Mouse (Mus musculus): Measurements from ENCODE around the gene C330007P06Rik. TPM values are rescaled to one million over a fixed set of nuclear protein-coding genes. Genes with fewer than 3 reads are reported as not detected.
A peak's percentile ranks its signal among the peaks of the same experiment; 100 is the strongest.
"Not testable (repeated sequence)": the region's sequence is repeated elsewhere in the genome, so short reads cannot be mapped to it uniquely, and the experiment has no call there.

C330007P06Rik gene
- total RNA-seq (2021) = 44.0 and 51.7 TPM in 2 replicates
- long read RNA-seq, transcript C330007P06Rik-202 (7 exons, 3,340 nt) = major isoform, 32 of 40 reads
- long read RNA-seq, partial matches to known transcripts = 2 of 40 reads
- long read RNA-seq, other reads (novel, unspliced or antisense) = 6 of 40 reads

DNA sequence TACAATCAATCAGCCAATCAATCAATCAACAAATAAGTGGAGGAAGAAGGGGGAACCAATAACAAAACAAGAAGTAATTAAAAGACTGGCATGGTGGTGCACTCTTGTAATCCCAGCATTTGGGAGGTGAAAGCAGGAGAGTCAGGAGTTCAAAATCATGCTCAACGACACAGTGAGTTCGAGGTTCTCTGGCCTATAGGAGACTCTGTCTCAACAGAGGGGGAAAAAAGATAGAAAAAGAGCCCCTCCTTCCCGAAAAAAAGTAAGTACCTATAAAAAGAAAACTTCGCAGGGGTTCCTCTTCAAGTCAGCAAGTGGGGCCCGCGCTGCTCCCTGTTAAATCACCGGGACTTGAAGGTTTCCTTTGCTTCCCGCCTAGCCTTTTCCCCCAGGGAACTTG is at the start of gene C330007P06Rik, which contains the start of gene Ube2a:
C330007P06Rik (minus strand) TSS at position 347 of the 400 bp plus-strand sequence.
Ube2a (plus strand) TSS at position 136 of the 400 bp plus-strand sequence.
- DNase-seq = no peak

DNA sequence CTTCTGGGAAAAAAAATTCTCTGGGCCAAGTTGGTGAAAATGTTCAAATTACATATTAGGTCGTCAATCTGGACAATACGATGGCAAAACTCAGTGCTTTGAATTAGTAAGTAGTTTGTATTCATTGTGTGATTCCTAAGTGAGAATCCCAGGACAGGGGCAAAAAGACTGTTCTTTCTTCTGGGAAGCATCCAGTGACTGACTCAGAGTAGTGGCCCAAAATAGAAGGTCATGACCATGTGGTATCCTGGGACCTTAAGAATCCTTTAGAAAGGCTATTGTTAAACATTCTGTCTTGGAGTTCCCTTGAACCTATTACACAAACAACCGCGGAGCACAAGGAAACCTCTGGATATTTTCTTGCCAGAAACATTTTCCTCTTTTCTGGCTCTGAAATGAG is 47.4 kb upstream of the C330007P06Rik start:
- no peak for DNase-seq

DNA sequence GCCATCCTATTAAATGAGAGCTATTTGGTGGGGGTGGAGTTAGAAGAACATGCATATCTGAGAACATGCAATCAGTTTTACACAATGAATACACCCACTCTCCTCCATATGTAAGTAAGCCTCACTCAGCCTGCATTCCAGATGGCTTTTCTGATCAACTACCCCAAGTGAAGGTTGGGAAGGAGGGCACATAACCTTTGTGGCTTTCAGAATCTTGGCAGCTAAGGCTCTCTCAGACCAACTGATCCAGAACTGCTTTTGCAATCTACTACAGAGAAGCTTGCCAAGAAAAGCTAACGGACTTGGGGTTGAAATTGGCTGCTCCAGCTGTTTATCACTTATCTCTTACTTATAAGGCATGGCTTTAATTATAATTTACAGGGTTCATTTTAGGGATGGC is 43.8 kb upstream of the C330007P06Rik start:
- no peak for DNase-seq

DNA sequence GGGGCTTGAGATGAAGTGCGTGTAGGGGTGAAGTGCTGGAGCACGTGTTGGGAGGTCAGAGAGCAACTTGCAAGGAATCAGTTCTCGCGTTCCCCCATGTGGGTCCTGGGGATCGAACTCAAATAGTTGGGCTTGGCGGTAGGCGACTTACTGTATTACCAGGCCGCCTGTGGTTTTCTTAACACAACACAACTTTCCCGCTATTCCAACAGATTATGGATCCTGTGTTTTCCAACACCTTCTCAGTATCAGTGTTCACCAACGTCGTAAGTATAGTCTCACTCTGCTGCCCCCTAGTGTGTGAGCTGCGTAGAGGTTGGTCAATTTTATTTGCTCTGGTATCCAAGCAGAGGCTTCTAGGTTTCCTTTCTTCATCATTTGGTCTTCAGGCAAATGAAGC is 37.4 kb upstream of the C330007P06Rik start:
- peak; percentile 40 for DNase-seq

DNA sequence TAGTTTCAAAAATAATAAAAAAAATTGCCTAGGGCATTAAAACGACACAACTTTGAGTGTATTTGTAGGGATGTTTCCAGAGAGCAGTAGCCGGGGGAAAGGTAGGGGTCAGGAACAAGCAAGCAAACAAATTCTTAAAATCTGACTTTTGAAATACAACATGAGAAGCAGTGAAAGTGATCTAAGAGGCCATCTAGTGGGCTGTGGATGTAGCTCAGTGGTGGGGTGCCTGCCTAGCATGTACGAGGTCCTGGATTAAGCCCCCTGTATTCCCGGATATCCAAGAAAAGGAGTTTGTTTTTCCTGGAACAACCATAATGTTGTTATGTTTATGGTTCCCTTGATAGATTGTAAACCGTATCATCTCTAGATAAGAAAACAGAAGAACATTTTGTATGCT is 32.6 kb upstream of the C330007P06Rik start:
- DNase-seq = no peak

DNA sequence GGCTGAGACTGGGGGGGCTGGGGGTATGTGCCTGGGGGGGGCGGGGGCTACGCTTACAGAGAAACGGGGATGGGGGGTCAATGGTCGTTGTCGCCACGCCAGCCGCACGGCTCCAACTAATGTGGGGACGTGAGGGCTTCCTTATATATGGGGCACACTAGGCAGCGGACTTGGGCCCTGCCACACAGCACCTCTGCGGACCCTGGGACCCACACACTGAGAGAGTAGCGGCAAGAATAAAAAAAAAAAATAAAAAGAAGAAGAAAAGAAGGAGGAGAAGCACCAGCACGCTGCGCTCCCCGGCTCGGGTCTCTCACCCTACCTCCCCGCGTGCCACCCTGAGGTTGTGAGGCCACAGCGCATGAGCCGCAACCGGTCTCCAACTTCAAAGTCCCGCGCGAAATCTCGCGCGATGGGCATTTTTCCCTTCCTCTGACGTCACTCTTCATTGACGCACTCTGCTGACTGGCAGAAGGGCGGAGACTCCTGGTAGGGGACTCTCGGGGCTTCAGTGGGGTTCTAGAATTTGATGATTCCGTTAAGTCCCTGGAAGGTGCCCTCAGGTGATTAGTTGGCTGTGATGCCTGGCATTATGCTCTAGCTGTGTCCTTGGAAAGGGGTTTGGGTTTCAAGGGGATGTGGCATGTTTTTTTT is 29.3 kb upstream of the C330007P06Rik start:
- peak; percentile 84 for DNase-seq

DNA sequence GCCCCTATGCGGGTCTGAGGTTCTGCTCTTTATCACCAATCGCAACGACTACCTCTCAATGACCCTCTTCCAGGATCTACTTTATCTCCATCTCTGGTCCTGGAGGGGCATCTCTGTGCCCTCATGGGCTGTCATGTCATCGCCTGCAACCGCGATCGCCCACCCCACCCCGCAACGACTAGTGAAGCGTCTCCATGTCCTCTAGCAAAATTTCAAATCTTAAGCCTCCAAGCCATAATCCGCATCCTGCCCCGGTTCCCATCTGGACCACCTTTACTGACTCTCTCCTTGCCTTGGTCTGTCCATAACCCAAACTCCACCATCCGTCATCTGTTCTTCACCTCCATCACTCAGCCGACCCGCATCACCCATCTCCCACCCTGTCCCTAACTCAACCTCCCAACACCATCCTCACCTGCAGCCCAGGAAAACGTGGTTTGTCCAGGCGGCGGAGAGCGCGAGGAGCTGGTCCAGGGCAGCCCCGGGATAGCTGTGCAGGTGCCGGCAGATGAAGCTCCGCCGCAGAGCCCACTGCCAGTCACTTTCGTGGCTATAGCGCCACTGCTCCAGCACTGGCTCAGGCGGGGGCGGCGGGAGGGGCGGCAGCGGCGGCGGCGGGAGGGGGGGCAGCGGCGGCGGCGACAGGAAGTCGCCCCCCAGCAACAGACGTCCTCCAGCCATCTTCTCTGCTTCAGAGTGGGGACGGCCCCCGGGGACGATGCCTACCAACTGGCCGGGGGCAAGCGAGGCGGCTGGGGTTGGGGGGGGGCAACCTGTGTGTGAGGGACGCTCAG is 28.6 kb upstream of the C330007P06Rik start, which contains the start of gene Nkrf:
Nkrf (minus strand) TSS at position 579 of the 794 bp plus-strand sequence.
- peak; percentile 36 for DNase-seq

DNA sequence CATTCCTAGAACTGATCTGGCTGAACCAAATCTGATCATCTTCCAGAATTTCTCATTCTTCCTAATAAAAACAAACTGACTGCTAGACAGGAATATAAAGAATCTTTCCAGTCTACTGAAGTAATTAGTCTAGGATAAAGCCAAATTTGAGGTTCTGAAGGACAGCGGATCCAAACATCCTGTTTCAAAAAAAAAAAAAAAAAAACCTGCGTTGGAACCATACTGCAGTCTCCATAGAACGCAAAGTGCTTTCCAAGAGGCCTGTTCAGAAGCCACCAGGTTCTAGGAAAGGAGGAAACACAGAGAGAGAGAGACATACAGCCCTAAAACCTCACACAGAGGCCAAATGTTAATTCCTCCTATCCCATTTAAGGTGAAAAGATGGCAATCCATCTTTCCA is 27.7 kb upstream of the C330007P06Rik start:
- DNase-seq = no peak

DNA sequence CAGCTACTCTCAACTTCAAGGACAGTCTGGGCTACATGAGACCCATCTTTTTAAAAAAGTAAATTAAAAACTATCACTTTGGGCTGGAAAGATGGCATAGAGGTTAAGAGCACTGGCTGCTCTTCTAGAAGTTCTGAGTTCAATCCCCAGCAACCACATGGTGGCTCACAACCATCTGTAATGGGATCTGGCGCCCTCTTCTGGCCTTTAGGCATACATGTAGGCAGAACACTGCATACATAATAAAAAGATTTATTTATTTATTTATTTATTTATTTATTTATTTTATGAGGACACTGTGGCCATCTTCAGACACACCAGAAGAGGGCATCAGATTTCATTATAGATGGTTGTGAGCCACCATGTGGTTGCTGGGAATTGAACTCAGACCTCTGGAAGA is 25.0 kb upstream of the C330007P06Rik start:
- DNase-seq = not testable (repeated sequence)

DNA sequence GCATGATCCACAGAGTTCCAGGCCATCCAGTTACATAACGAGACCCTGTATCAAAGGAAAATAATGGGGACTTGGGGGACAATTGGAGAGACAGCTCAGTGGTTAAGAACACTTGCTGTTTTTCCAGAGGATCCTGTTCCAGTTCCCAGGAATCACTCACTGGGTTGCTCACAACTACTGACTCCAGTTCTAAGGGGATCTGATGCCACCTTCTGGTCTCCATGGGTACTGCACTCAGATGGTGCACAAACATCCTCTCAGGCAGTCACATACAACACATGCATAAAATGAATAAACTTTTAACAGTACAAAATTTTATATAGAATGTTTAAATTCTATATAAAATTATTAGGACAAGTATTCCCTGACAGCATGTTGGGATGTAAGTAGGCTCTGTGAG is 10.8 kb upstream of the C330007P06Rik start:
- DNase-seq = no peak

DNA sequence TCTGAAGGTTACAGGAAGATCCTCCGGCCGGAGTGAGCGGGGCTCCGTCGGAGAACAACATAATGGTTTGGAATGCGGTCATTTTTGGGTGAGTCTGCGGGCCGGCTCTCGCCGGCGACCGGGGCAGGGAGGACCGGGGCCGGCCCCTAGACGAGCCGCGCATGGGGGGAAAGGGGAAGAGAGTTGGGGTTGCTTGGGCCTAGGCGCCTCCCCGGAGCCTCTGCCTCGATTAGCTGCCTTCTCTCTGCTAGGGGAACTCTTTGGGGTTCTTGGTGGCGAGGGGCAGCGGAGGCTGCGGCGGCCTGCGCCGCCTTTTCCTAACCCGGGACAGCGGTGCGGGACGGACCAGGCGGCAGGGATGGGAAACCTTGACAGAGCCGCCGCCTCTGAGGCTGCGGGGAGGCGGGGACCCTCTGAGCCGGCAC is 805 bp upstream of the C330007P06Rik start:
- DNase-seq = peak; percentile 16

DNA sequence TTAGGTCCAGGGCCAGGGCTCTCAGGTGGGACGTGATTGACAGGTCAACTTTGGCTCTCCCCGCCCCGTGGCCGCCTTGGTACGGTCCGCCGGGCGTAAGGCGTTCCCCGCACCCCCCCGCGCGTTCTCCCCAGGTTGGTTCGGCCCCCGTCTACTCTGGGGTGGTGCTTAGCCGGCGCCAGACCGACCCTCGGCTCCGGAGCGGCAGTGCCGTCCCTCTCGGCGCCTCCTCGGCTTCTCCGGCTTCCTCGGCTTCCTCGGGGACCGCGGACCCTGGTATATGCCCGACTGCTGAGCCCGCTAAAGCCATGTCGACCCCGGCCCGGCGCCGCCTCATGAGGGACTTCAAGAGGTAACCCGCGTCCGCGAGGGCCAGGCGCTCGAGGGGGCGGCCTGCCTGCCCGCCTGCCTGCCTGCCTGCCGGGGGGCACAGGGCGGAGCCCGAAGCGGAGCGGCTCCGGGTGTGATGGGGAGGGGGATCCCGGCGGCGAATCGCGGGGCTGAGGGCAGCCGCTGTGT is 326 bp upstream of the C330007P06Rik start:
- DNase-seq = peak; percentile 90

DNA sequence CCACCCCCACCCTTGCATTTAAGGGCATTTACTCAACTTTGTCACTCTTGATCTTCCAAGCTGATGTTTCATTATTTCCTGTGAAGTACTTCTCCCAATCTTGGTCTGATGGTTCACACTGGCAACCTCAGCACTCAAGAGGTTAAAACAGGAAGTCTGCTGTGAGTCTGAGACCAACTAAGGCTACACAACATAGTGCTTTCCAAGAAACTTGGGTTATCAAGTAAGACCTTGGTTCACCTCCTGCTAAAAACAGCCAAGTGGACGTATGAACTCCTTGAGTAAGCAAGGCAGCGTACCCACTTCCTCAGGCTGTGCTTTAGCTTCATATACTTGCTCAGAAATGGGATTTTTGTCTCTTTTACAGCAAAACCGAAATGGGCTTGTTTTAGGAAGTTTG is 3.5 kb downstream of the C330007P06Rik start:
- no peak for DNase-seq

DNA sequence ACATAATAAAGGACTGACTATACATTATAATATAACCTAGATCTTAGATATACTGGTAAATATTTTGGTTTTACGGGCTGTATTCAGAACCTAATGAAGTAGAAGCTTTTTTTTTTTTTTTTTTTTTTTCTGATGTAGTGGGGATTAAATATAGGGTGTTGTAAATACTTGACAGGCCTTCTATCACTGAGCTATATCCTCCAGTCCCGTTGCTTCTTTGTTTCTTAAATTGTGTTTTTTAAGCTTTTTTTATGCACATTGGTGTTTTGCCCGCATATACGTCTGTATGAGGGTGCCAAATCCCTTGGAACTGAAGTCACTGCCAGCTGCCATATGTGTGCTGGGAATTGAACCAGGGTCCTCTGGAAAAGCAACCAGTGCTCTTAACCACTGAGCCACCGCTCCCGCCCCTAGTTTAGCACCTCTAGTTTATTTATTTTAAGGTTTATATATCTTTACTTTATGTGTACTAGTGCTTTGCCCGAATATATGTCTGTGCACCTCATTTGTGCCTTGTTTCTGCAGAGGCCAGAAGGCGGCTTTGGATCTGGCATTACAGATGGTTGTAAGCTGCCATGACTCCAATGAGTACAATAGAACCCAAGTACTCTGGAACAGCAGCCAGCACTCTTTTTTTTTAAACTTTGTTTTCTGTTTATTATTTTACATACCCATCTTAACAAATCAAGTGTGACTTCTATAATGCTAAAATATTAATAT is 9.1 kb downstream of the C330007P06Rik start:
- no peak for DNase-seq

DNA sequence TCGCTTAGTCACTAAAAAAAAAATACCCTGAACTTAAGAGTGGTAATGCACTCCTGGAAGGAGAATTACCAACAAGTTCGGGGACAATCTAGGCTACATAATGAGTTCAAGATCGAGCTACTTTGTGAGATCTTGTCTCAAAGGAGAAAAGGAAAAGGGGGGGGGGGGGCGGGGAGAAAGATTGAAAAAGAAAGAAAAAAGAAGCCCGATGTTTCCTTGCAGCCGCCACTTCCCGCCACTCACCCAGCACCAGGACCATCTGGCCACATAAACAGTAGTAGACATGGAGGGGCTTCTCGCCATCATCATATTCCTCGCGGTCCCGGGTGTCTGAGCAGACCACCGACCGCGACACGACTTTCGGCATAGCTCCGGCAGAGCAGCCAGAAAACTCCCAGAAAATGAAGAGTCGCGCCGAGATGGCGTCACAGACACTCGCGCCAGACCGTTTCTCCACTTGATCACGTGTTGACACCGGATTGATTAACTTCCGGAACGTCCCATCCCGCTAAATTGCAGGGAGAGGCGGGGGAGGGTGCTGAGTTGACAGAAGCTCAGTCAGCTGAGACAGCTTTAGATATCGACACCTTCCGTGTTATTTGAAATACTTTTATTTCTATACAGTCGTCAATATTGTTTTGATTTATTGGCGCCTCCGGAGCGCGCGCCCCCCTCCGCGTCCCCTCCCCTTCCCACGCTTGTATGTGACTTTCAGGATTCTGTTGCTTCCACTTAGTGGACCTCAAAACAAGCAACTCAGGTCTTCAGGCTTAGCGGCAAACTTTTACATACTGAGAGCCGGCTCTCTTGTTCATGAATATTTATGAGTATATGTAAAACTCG is 9.9 kb downstream of the C330007P06Rik start:
- DNase-seq = peak; percentile 74

DNA sequence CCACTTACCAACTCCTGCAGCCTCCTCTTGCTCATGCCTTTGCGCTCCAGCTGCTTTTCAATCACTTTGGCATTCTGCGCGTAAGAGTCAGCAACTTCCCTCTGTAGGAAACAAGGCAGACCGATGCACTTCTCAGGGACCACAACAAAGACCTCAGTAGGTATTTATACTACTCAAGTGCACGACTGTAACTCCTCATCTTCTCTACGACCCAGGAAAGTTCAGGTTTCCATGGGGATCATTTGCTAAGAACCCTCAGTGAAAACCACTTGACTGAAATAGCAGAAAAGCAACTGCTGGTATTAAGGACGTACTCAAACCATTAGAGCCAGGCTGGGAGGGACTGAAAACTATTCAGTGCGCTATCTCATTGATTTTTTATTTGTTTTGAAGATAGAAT is 21.3 kb downstream of the C330007P06Rik start:
- no peak for DNase-seq

DNA sequence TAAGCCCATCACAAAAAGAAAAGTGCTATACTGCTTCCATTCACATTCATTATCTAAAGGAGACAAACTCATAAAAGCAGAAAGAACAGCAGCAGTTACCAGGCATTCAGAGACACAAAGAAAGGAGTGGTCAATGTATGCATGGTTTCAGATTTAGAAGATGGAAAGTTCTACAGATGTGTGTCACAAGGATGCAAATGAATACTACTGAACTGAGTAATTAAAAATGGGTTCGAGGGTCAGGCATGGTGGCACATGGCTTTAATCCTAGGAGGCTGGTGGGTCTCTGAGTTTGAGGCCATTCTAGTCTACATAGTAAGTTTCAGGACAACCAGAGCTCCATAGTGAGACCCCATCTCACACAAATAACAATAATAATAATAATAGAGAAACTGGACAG is 26.8 kb downstream of the C330007P06Rik start:
- no peak for DNase-seq

DNA sequence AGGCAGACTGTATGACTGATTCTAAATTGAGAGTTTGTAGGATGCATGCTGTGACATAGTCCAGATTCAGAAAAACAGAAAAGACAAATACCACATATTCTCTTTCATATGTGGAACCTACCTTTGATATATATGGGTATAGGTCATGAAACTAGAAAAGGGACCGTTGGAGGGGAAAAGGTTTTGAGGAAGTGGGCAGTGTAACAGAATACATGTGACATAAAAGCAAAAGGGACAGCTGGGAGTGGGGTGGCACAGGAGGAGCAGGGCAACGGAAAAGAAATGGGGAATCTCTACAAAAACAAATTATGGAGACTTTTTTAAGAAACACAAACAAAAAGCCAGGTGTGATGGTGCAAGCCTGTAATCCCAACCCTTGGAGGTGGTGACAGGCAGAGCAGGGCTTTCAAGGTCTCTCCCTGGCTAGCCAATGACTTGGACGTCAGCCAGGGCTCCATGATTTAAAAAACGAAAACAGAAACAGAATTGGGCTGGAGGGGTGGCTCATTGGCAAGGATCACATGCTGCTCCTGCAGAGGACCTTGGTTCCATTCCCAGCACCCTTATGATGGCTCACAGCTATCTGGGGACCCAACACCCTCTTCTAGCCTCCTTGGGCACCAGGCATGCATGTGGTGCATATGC is 30.4 kb downstream of the C330007P06Rik start:
- peak; percentile 33 for DNase-seq

DNA sequence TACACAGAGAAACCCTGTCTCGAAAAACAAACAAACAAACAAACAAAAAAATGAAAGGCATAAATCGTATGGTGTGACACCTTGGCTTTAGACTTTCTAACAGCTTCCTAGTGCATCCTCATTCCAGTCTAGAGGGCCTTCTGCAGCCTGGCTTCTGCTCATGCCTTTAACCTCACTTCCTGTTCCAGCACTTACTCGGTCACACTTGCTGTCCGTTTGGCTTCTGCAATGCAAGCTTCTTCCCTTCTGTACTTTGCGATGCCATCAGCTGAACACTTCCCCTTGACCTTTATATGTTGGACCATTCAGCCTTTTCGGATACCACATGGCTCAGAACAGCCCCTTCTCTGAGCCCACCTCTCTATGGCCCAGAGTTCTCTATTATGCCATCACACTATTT is 32.2 kb downstream of the C330007P06Rik start:
- no peak for DNase-seq

DNA sequence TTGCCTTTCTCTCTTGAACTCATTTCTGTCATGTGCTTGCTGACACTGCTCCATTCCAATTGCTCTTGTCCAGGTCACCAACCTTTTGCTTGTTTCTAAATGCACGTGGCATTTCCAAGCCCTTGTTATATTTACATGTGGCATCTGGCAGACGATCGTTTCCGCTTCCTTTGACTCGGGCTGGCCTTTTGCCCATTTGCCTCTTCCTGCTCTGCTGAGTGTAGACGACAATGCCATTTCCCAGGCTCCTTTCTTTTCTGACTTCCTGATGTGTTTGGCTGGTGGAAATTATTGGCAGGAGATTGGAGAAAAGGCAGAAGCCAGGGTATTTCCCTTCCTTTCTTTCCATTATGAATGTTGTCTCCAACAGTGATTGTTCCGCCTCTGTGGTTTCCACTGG is 34.5 kb downstream of the C330007P06Rik start:
- no peak for DNase-seq
